Mouse (Mus musculus): ENCODE measurements around the gene Mecom.

GRCm38 (mm10) chr3:30453546-30454455 lies 94.0 kb downstream of the Mecom start:
- TF ChIP-seq CTCF (IDR thresholded peaks at IDR 0.05; ENCODE audit: extremely low read depth, insufficient read depth, insufficient read length, insufficient replicate concordance) (no peak), POLR2A (IDR thresholded peaks at IDR 0.05; ENCODE audit: low read depth, low read length) (no peak)
